Mouse (Mus musculus) yolk sac, embryonic 10.5 days (tissue): ENCODE results near the gene Riiad1.
A peak's percentile ranks its signal among the peaks of the same experiment; 100 is the strongest.

ENCODE experiments used
- DNase-seq: peaks from one replicate; pipeline ENCODE4 v3.0.0-alpha.2; 2017; ENCODE audit warnings: low spot score

Riiad1 gene

GRCm38 (mm10) chr3:94480291-94480884 is at the start of gene Riiad1:
Riiad1 (minus strand) TSS chr3:94480341.
- no peak for DNase-seq

- peak; percentile 52 for DNase-seq
Observed at GRCm38 (mm10) chr3:94526731-94527130, 46.6 kb upstream of the Riiad1 start.

GRCm38 (mm10) chr3:94506664-94507063 is 26.5 kb upstream of the Riiad1 start:
- DNase-seq = no peak

GRCm38 (mm10) chr3:94502243-94502642 is 22.1 kb upstream of the Riiad1 start:
- DNase-seq = no peak

- DNase-seq = no peak
Observed at GRCm38 (mm10) chr3:94497162-94497561, 17.0 kb upstream of the Riiad1 start.

GRCm38 (mm10) chr3:94487581-94487980 is 7.4 kb upstream of the Riiad1 start:
- no peak for DNase-seq

GRCm38 (mm10) chr3:94485922-94486321 is 5.8 kb upstream of the Riiad1 start:
- no peak for DNase-seq

- peak; percentile 45 for DNase-seq
Observed at GRCm38 (mm10) chr3:94483790-94484439, 3.8 kb upstream of the Riiad1 start.

- no peak for DNase-seq
Observed at GRCm38 (mm10) chr3:94482764-94483385, 2.7 kb upstream of the Riiad1 start.

GRCm38 (mm10) chr3:94481429-94481828 is 1.3 kb upstream of the Riiad1 start:
- no peak for DNase-seq

- DNase-seq = no peak
Observed at GRCm38 (mm10) chr3:94479564-94479963, 577 bp downstream of the Riiad1 start.

GRCm38 (mm10) chr3:94478591-94479169 is 1.5 kb downstream of the Riiad1 start:
- no peak for DNase-seq

- no peak for DNase-seq
Observed at GRCm38 (mm10) chr3:94477981-94478422, 2.1 kb downstream of the Riiad1 start, which contains the start of gene Celf3. Celf3 (plus strand) TSS chr3:94478295.

GRCm38 (mm10) chr3:94477444-94477843 is 2.7 kb downstream of the Riiad1 start:
- DNase-seq = no peak

GRCm38 (mm10) chr3:94476301-94477035 is 3.7 kb downstream of the Riiad1 start:
- DNase-seq = no peak

- no peak for DNase-seq
Observed at GRCm38 (mm10) chr3:94473567-94474232, 6.4 kb downstream of the Riiad1 start.

- DNase-seq = no peak
Observed at GRCm38 (mm10) chr3:94473115-94473505, 7.0 kb downstream of the Riiad1 start.

- peak; percentile 67 for DNase-seq
Observed at GRCm38 (mm10) chr3:94472447-94473114, 7.6 kb downstream of the Riiad1 start.

- DNase-seq = no peak
Observed at GRCm38 (mm10) chr3:94468931-94469330, 11.2 kb downstream of the Riiad1 start.

- no peak for DNase-seq
Observed at GRCm38 (mm10) chr3:94465632-94466430, 14.3 kb downstream of the Riiad1 start.
